Mouse (Mus musculus): ENCODE data around the gene Kir3dl2. TPM values are rescaled to one million over a fixed set of nuclear protein-coding genes. Genes with fewer than 3 reads are reported as not detected.

Gene Kir3dl2
- total RNA-seq (2023): not detected

GRCm38 (mm10) chrX:136543956-136544355 lies at the start of gene Kir3dl2:
Kir3dl2 (minus strand) TSS chrX:136544056.

GRCm38 (mm10) chrX:136590199-136590896 lies 46.5 kb upstream of the Kir3dl2 start, which contains the start of gene Tceal3:
Tceal3 (plus strand) TSS chrX:136590842.

GRCm38 (mm10) chrX:136517699-136518098 lies 26.2 kb downstream of the Kir3dl2 start, which contains the start of gene Kir3dl1:
Kir3dl1 (plus strand) TSS chrX:136517999.

Other genes starting within 250 kb of the Kir3dl2 start
- not detected for gene Kir3dl1, start 26.1 kb downstream of the Kir3dl2 start, total RNA-seq (2023)
- gene Tceal3, start 46.8 kb upstream of the Kir3dl2 start, total RNA-seq (2023): not detected
- gene Tceal1, start 163.9 kb upstream of the Kir3dl2 start, total RNA-seq (2023): not detected
- 100 to 1,000 TPM; 108 to 113 TPM for gene Morf4l2, start 199.6 kb upstream of the Kir3dl2 start, total RNA-seq (2023)
- not detected for gene Glra4, start 236.1 kb upstream of the Kir3dl2 start, total RNA-seq (2023)